Mouse (Mus musculus) kidney, postnatal 10 days (tissue): ENCODE measurements around the gene Clcc1.

Experiments used
- DNase-seq: peaks from one replicate; pipeline ENCODE4 v3.0.0; 2021; ENCODE audit warnings: mixed read lengths

The Clcc1 gene

GRCm38 (mm10) chr3:108711296-108711695, 57.6 kb downstream of the Clcc1 start:
- no peak for DNase-seq

DNA sequence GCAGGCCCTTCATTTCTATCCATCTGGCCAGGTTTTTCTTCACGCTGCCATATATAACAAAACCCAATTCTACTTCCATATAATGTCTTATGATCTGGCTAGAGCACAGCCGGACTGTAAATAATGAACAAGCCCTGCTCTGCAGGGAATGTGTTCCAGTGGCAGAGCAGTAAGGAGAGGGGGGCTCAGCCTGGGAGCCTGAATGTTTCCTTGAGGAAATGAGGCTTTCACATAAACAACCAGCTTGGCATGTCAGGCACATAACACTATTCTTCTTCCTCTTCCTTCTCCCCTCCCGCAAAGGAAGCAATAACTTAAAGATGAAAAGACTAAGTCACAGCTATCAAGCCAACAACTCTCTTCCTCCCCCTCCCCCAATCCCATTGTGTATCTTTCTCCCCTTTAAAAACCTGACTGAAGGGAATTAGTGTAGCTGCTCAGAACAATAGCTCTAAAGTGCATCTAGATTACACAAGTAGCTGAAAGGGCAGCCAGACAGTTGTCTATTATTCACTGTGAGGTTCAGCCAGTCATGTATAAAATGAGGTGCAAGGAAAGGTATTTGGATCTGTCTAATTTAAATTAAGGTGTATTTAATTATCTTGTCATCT, 59.5 kb downstream of the Clcc1 start:
- DNase-seq, result peak; percentile 32

DNA sequence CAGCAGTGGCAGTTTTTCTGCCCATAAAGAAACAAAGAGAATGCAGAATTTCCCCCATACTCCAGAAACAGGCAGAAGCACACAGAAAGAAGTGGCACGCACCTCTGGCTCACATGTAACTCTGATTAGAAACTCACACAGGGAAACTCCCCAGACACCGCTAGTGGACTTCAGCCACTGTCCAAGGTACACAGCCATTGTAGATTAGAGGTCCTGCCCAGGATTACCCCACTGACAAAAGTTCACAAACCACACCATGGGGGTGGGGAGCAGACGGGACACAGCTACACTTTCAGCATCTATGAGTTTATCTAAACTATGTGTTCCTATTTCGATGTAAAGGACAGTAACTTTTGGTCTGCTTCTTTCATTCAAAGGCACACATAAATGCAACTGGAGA, 61.1 kb downstream of the Clcc1 start:
- DNase-seq, result peak; percentile 49

DNA sequence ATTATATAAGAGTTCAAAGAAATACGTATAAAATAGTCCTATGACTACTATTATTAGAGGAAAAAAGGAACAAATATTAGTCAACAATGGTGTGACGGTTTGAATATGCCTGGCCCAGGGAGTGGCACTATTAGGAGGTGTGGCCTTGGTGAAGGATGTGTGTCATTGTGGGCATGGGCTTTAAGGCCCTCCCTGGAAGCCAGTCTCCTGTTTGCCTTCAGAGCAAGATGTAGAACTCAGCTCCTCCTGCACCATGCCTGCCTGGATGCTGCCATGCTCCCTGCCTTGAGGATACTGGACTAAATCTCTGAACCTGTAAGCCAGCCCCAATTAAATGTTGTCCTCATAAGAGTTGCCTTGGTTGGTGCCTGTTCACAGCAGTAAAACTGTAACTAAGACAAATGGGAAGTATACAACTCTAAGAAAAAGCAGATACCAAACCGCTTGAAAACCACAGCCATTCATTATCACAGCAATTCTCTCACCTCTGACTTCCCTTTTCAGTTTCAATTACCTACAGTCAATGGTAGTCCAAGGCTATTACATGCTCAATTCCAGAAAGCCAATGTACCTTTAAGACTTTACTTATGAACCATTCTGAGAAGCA, 64.3 kb downstream of the Clcc1 start:
- no peak for DNase-seq

DNA sequence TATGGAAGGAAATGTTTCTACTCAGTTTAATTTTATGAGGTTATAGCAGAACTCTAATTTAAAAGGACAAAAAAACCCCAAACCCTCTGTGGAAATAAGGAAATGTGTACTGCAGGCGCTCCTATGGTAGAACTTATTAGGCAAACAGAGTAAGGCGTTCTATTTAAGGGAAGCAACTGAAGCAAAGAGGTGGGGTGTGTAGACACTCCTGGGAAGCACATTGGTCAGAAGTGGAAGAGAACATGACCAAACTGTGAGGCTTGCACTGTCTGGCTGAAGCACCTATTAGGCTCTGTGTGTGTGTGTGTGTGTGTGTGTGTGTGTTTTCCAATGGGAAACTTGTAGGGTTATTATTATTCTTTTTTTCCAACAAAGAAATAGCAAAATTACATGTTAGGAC, 65.6 kb downstream of the Clcc1 start:
- DNase-seq, result no peak

DNA sequence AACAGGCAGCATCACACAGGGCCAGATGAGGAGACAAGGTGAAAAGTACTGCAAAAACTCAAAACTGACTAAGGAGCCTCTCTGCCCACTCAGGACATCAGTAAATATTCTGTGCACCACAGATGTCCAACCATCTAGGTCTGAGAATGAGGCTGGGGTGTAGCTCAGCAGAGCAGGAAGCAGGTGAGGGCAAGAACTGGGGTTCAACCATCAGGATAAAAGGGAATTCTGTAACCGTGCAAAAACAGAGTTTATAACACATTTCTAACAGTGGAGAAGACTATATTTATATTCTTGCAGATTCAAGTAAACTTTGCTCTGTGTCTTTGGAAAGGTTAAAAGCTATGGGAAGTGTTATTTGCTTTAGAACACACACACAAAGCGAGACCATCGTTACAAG, 66.0 kb downstream of the Clcc1 start:
- no peak for DNase-seq

DNA sequence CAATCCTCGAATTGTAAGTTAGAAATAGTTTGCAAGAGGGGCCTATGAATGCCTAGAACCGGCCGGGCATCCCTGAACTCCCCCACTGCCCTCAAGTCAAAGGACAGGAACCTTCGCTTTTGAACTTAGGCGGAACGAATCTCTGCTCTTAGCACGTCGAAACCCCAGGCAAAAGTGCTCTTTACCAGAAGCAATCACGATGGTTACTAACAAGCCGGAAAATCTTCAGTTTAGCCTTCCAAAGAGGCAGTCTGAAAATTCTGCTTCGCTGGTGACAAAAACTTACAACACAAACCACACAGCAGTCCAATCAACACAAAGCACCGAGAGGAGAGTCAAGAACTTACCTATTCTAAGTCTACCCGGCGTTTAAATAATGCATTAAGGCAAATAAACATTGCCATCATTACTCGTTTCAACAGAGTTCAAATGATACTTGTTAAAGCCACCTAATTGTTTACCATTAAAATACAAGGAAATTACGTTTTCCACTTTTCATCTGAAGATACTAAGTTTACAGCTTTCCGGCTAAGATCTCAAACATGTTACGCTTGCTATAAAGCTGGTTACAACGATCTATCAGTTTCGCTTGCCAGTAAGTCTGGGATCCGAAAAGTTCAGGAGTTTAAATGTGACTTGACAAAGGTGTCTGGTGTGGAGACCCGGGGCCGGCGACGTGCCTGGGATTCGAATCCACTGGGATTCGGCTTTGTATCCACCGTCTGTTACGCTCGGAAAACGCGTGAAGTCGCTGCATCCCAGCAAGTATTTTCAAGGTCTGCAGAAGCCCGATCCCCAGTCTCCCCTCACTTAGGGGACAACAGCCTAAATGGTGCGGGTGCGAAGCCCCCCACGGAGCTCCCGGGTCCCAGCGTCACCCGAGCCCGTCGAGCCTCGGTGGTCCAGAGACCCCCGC, 67.6 kb downstream of the Clcc1 start:
- peak; percentile 70 for DNase-seq

- peak; percentile 99 for DNase-seq
Observed at GRCm38 (mm10) chr3:108722036-108722872, 68.5 kb downstream of the Clcc1 start, which contains the start of gene Gpsm2. TSS of gene Gpsm2 (minus strand) at chr3:108722309.

- DNase-seq, result no peak
Observed at GRCm38 (mm10) chr3:108726413-108726812, 72.7 kb downstream of the Clcc1 start.

DNA sequence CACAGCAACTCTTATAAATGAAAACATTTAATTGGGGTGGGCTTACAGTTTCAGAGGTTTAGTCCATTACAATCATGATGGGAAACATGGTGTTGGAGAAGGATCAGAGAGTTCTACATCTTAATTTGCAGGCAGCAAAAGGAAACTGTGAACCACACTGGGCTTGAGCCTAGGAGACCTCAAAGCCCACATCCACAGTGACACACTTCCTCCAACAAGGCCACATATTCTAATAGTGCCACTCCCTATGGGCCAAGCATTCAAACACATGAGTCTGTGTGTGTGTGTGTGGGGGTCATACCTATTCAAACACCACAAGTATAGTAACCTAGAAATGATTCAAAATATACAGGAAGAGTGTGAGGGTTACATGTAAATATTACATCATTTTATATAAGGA, 73.6 kb downstream of the Clcc1 start:
- DNase-seq, result no peak

DNA sequence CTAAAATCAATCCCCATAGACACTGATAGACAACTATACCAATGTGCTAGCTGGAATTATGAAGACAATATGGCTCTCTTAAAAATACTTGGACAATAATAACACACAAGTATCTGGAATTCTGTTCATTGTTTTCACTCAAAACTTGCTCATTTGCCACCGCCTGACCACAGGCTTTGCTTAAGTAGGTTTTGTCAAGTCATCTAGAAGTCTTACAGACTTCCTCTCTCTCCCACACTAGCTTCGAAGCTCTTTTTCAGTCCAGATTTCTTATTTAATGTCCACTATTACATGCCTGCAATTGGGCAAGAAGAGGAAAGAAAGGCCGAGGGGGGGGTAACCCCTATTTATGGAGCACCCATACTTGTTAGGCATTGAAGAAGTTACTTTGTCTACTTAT, 74.1 kb downstream of the Clcc1 start:
- no peak for DNase-seq
